Mouse (Mus musculus): ENCODE measurements around the gene Dapp1. TPM values are rescaled to one million over a fixed set of nuclear protein-coding genes. Genes with fewer than 3 reads are reported as not detected.
"Not testable (repeated sequence)": the region's sequence is repeated elsewhere in the genome, so short reads cannot be mapped to it uniquely, and the experiment has no call there.

Gene Dapp1
- total and polyA plus RNA-seq, 2 experiments, result 0.59 to 1.6 TPM

GRCm38 (mm10) chr3:137919398-137919797 is 61.9 kb downstream of the Dapp1 start:
- no peak overlapping the region for H3K27ac ChIP-seq (replicated peaks; ENCODE audit: insufficient read depth, low read depth, low read length)
- H3K79me2 ChIP-seq (ENCODE audit: control insufficient read depth, insufficient read depth, low read length), result peaks cover 8% of the 10 kb centered on the region; the same call in 1 of the 2 replicates
- H3K4me1 ChIP-seq (ENCODE audit: control insufficient read depth, insufficient read depth, low read length), result peaks cover 6% of the 10 kb centered on the region; the same call in 1 of the 2 replicates
- H3K36me3 ChIP-seq (ENCODE audit: control insufficient read depth, insufficient read depth, low read length), result peaks cover 14% of the 10 kb centered on the region
- H3K9ac ChIP-seq (ENCODE audit: low read depth, low read length), result no peak overlapping the region; the same call in 1 of the 2 replicates
- H3K27me3 ChIP-seq (ENCODE audit: control insufficient read depth, insufficient read depth, low read length), result no peaks in the 10 kb centered on the region
- TF ChIP-seq CTCF (IDR thresholded peaks at IDR 0.05; ENCODE audit: low read depth, low read length) (no peak), POLR2A (IDR thresholded peaks at IDR 0.05; ENCODE audit: extremely low read depth, insufficient read depth, low read length) (no peak)
- WGBS, result 87% methylated on average over 7 of the region's 7 CpGs
- no peak for DNase-seq (ENCODE audit: extremely low read depth, low read depth, low spot score)
- peak overlapping the region; percentile 100 for H3K4me3 ChIP-seq (ENCODE audit: insufficient read depth, low read depth, low read length)

- H3K36me3 ChIP-seq (ENCODE audit: control insufficient read depth, insufficient read depth, low read length), result peaks cover 14% of the 10 kb centered on the region
- H3K27me3 ChIP-seq (ENCODE audit: control insufficient read depth, insufficient read depth, low read length), result no peaks in the 10 kb centered on the region
- WGBS, result 9% methylated on average over 6 of the region's 6 CpGs
- no peak for TF ChIP-seq POLR2A (IDR thresholded peaks at IDR 0.05; ENCODE audit: extremely low read depth, insufficient read depth, low read length)
- TF ChIP-seq CTCF (IDR thresholded peaks at IDR 0.05; ENCODE audit: low read depth, low read length), result no peak
- H3K79me2 ChIP-seq (ENCODE audit: control insufficient read depth, insufficient read depth, low read length), result peaks cover 8% of the 10 kb centered on the region; the same call in 1 of the 2 replicates
- peak overlapping the region; percentile 99 for H3K9ac ChIP-seq (ENCODE audit: low read depth, low read length)
- peak overlapping the region; percentile 100 for H3K4me3 ChIP-seq (ENCODE audit: insufficient read depth, low read depth, low read length)
- peak overlapping the region; percentile 94 for H3K27ac ChIP-seq (replicated peaks; ENCODE audit: insufficient read depth, low read depth, low read length)
- peak; percentile 18 for DNase-seq (ENCODE audit: extremely low read depth, low read depth, low spot score)
- H3K4me1 ChIP-seq (ENCODE audit: control insufficient read depth, insufficient read depth, low read length), result peaks cover 6% of the 10 kb centered on the region; the same call in 1 of the 2 replicates
These were observed 62.4 kb downstream of the Dapp1 start for GRCm38 (mm10) chr3:137918932-137919311.

GRCm38 (mm10) chr3:137918172-137918931 is 63.0 kb downstream of the Dapp1 start, which contains the start of gene Lamtor3:
Gene Lamtor3 (plus strand): TSS chr3:137918506.
- peak within 1 kb of the TSS; percentile 94 for H3K27ac ChIP-seq (replicated peaks; ENCODE audit: insufficient read depth, low read depth, low read length)
- H3K27me3 ChIP-seq (ENCODE audit: control insufficient read depth, insufficient read depth, low read length), result no peaks in the 10 kb centered on the region
- H3K79me2 ChIP-seq (ENCODE audit: control insufficient read depth, insufficient read depth, low read length), result peaks cover 8% of the 10 kb centered on the region; the same call in 1 of the 2 replicates
- under 1% methylated on average over 47 of the region's 47 CpGs for WGBS
- H3K9ac ChIP-seq (ENCODE audit: low read depth, low read length), result peak within 1 kb of the TSS; percentile 99
- peak; percentile 75 for DNase-seq (ENCODE audit: extremely low read depth, low read depth, low spot score)
- H3K4me3 ChIP-seq (ENCODE audit: insufficient read depth, low read depth, low read length), result peak within 1 kb of the TSS; percentile 100
- H3K4me1 ChIP-seq (ENCODE audit: control insufficient read depth, insufficient read depth, low read length), result peaks cover 6% of the 10 kb centered on the region; the same call in 1 of the 2 replicates
- peaks cover 9% of the 10 kb centered on the region for H3K36me3 ChIP-seq (ENCODE audit: control insufficient read depth, insufficient read depth, low read length)
- TF ChIP-seq CTCF (IDR thresholded peaks at IDR 0.05; ENCODE audit: low read depth, low read length) (no peak), POLR2A (IDR thresholded peaks at IDR 0.05; ENCODE audit: extremely low read depth, insufficient read depth, low read length) (0 out of 2 replicates have a peak, but pooled peaks have one; percentile 28)

DNA sequence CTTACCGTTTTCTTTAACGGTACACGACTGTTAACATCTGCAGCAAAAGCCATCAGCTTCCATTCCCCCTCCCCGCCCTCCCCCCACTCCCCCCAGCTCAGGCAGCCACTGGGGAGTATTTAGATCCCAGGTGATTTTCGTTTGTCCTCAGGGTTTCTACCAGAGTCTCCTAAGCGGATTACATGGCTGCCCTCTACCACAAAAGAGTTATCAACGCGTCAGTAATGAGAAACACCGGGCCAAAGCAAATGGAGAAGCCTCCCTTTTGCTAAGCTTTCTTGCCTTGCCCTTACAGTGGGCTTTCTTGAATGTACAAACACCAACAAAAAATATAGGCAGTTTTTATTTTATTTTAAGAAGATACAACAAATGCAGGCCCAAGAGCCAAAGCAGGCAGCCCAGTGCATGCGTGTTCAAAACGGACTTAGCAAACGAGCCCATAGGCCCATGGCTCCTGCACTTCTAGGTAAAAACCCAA is 63.6 kb downstream of the Dapp1 start:
- peaks cover 9% of the 10 kb centered on the region for H3K36me3 ChIP-seq (ENCODE audit: control insufficient read depth, insufficient read depth, low read length)
- 26% methylated on average over 12 of the region's 12 CpGs for WGBS
- H3K27ac ChIP-seq (replicated peaks; ENCODE audit: insufficient read depth, low read depth, low read length), result peak overlapping the region; percentile 69
- H3K4me3 ChIP-seq (ENCODE audit: insufficient read depth, low read depth, low read length), result peak overlapping the region; percentile 100
- peaks cover 6% of the 10 kb centered on the region; the same call in 1 of the 2 replicates for H3K4me1 ChIP-seq (ENCODE audit: control insufficient read depth, insufficient read depth, low read length)
- H3K27me3 ChIP-seq (ENCODE audit: control insufficient read depth, insufficient read depth, low read length), result no peaks in the 10 kb centered on the region
- H3K9ac ChIP-seq (ENCODE audit: low read depth, low read length), result peak overlapping the region; percentile 53
- no peak for TF ChIP-seq CTCF (IDR thresholded peaks at IDR 0.05; ENCODE audit: low read depth, low read length)
- TF ChIP-seq POLR2A (IDR thresholded peaks at IDR 0.05; ENCODE audit: extremely low read depth, insufficient read depth, low read length), result no peak
- peaks cover 8% of the 10 kb centered on the region; the same call in 1 of the 2 replicates for H3K79me2 ChIP-seq (ENCODE audit: control insufficient read depth, insufficient read depth, low read length)
- no peak for DNase-seq (ENCODE audit: extremely low read depth, low read depth, low spot score)

DNA sequence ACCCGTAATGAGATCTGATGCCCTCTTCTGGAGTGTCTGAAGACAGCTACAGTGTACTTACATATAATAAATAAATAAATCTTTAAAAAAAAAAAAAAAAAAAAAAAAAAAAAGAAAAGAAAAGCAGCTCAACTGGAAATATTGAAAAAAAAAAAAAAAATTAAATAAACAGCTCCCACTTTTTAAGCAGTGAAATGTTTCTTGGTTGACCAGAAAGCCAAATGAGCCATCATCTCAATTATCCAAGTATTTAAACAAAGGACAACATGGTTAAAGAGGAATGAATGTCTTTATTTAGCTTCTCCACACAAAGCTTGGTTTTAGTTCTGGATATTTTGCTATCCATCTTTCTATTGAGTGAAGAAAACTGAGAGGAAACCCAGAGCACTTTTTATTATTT is 66.8 kb downstream of the Dapp1 start:
- H3K4me3 ChIP-seq (ENCODE audit: insufficient read depth, low read depth, low read length); H3K4me1 ChIP-seq (ENCODE audit: control insufficient read depth, insufficient read depth, low read length); H3K27me3 ChIP-seq (ENCODE audit: control insufficient read depth, insufficient read depth, low read length); DNase-seq (ENCODE audit: extremely low read depth, low read depth, low spot score); H3K36me3 ChIP-seq (ENCODE audit: control insufficient read depth, insufficient read depth, low read length); H3K79me2 ChIP-seq (ENCODE audit: control insufficient read depth, insufficient read depth, low read length); H3K9ac ChIP-seq (ENCODE audit: low read depth, low read length); H3K27ac ChIP-seq (replicated peaks; ENCODE audit: insufficient read depth, low read depth, low read length): not testable (repeated sequence)
- WGBS, result 67% methylated on average over 1 of the region's 1 CpGs

- TF ChIP-seq POLR2A (IDR thresholded peaks at IDR 0.05; ENCODE audit: extremely low read depth, insufficient read depth, low read length), result no peak
- TF ChIP-seq CTCF (IDR thresholded peaks at IDR 0.05; ENCODE audit: low read depth, low read length), result no peak
- no peak overlapping the region for H3K9ac ChIP-seq (ENCODE audit: low read depth, low read length)
- peaks cover 1% of the 10 kb centered on the region; the same call in 1 of the 2 replicates for H3K4me1 ChIP-seq (ENCODE audit: control insufficient read depth, insufficient read depth, low read length)
- 37% methylated on average over 2 of the region's 2 CpGs for WGBS
- H3K36me3 ChIP-seq (ENCODE audit: control insufficient read depth, insufficient read depth, low read length), result peaks cover 4% of the 10 kb centered on the region; the same call in 1 of the 2 replicates
- H3K4me3 ChIP-seq (ENCODE audit: insufficient read depth, low read depth, low read length), result no peak overlapping the region
- no peaks in the 10 kb centered on the region for H3K27me3 ChIP-seq (ENCODE audit: control insufficient read depth, insufficient read depth, low read length)
- DNase-seq (ENCODE audit: extremely low read depth, low read depth, low spot score), result no peak
- H3K27ac ChIP-seq (replicated peaks; ENCODE audit: insufficient read depth, low read depth, low read length), result no peak overlapping the region
- H3K79me2 ChIP-seq (ENCODE audit: control insufficient read depth, insufficient read depth, low read length), result no peaks in the 10 kb centered on the region
These were observed 68.3 kb downstream of the Dapp1 start for GRCm38 (mm10) chr3:137913093-137913492.

All from liver, adult 2 months (tissue).